Mouse (Mus musculus): Measurements from ENCODE around the gene Olfr417.

- no peak for TF ChIP-seq CTCF (IDR thresholded peaks at IDR 0.05; ENCODE audit: low read depth)
- TF ChIP-seq EP300 (IDR thresholded peaks at IDR 0.05; ENCODE audit: low read depth) = no peak
Observed at GRCm38 (mm10) chr1:174390746-174391145, 25.8 kb downstream of the Olfr417 start, which contains the start of gene Olfr248.

All from liver, postnatal 0 days (tissue).